Mouse (Mus musculus) adrenal gland, adult 18-20 months (tissue): Measurements from ENCODE around the gene Csad. TPM values are rescaled to one million over a fixed set of nuclear protein-coding genes. Genes with fewer than 3 reads are reported as not detected.

Experiments
- DNase-seq, 2 experiments: peaks; one replicate each; pipeline ENCODE4 v3.0.0; 2021 to 2022; ENCODE audit warnings: low spot score in 2 of 2
- total RNA-seq, 2 experiments: library from RNA; stranded (reverse); gene quantifications; 1 replicate in 1 of 2; 2 replicates in 1 of 2; pipeline ENCODE4 v1.2.3; 2021

The Csad gene
- total RNA-seq, 2 experiments from 2014 or later: 81.7 to 106 TPM

- no peak for DNase-seq
These were observed 69.8 kb downstream of the Csad start for GRCm38 (mm10) chr15:102134709-102135108.

- no peak for DNase-seq
These were observed 71.2 kb downstream of the Csad start for GRCm38 (mm10) chr15:102133314-102133713.

Other genes starting within 250 kb of the Csad start
- gene Krt8, start 200.2 kb downstream of the Csad start, total RNA-seq: 1 to 10 TPM in 1 of 2 experiments, under 1 TPM in 1; 0.70 to 1.1 TPM
- gene Krt18, start 176.5 kb downstream of the Csad start, total RNA-seq: 1 to 10 TPM; 1.0 to 1.3 TPM
- gene Eif4b, start 131.0 kb downstream of the Csad start, total RNA-seq: 100 to 1,000 TPM; 197 to 252 TPM
- gene Tns2, start 104.3 kb downstream of the Csad start, total RNA-seq: 10 to 100 TPM; 76.9 to 89.5 TPM
- gene Spryd3, start 68.5 kb downstream of the Csad start, total RNA-seq: 10 to 100 TPM; 33.0 to 36.9 TPM
- gene Igfbp6, start 60.4 kb downstream of the Csad start, total RNA-seq: 10 to 100 TPM; 45.1 to 66.2 TPM
- gene Soat2, start 54.2 kb downstream of the Csad start, total RNA-seq: under 1 TPM; 0.26 to 0.56 TPM
- 10 to 100 TPM; 49.8 to 65.0 TPM for gene Zfp740, start 1.5 kb downstream of the Csad start, total RNA-seq
- 1 to 10 TPM; 4.1 to 7.4 TPM for gene Itgb7, start 27.2 kb upstream of the Csad start, total RNA-seq
- gene Rarg, start 52.8 kb upstream of the Csad start, total RNA-seq: 10 to 100 TPM; 21.7 to 27.2 TPM
- under 1 TPM in 1 of 2 experiments, not detected in 1; 0.13 TPM for gene Gm9918, start 65.8 kb upstream of the Csad start, total RNA-seq
- 10 to 100 TPM; 32.6 to 35.2 TPM for gene Mfsd5, start 74.7 kb upstream of the Csad start, total RNA-seq
- 1 to 10 TPM; 1.3 to 1.9 TPM for gene Espl1, start 91.5 kb upstream of the Csad start, total RNA-seq
- gene Pfdn5, start 121.4 kb upstream of the Csad start, total RNA-seq: 100 to 1,000 TPM; 443 to 458 TPM
- gene Myg1, start 127.0 kb upstream of the Csad start, total RNA-seq: 10 to 100 TPM; 48.9 to 54.7 TPM
- 10 to 100 TPM; 12.0 to 14.7 TPM for gene Aaas, start 146.0 kb upstream of the Csad start, total RNA-seq
- gene Sp7, start 162.5 kb upstream of the Csad start, total RNA-seq: under 1 TPM in 1 of 2 experiments, not detected in 1; 0.10 TPM
- 10 to 100 TPM; 61.1 to 62.1 TPM for gene Sp1, start 201.4 kb upstream of the Csad start, total RNA-seq
- 1 to 10 TPM; 1.5 to 2.0 TPM for gene Amhr2, start 240.6 kb upstream of the Csad start, total RNA-seq